Mouse (Mus musculus): ENCODE results near the gene Chuk. TPM values are rescaled to one million over a fixed set of nuclear protein-coding genes. Genes with fewer than 3 reads are reported as not detected.

The Chuk gene
- total and polyA plus RNA-seq, 3 experiments = 13.8 to 94.1 (median 54.9) TPM

- no peaks in the 10 kb centered on the region for H3K27me3 ChIP-seq (ENCODE audit: insufficient read depth, low read length)
- TF ChIP-seq TAL1 (conservative IDR thresholded peaks at IDR 0.05; ENCODE audit: low read depth, low read length) = no peak
- no peak for TF ChIP-seq POLR2AphosphoS5 (IDR thresholded peaks at IDR 0.05; ENCODE audit: insufficient replicate concordance, low read depth, low read length)
- no peak for TF ChIP-seq GATA2 (IDR thresholded peaks at IDR 0.05; ENCODE audit: borderline replicate concordance, low read depth, low read length)
- TF ChIP-seq CTCF (IDR thresholded peaks at IDR 0.05; ENCODE audit: low read depth, low read length) = no peak
- TF ChIP-seq GATA1 (IDR thresholded peaks at IDR 0.05; ENCODE audit: borderline replicate concordance, low read length) = no peak
- ATAC-seq (ENCODE audit: extremely low read depth, insufficient number of reproducible peaks, low FRiP score, poor library complexity, severe bottlenecking) (no peak), DNase-seq (ENCODE audit: low spot score) (no peak)
- H3K4me1 ChIP-seq (ENCODE audit: insufficient read depth, low read depth, low read length) = no peaks in the 10 kb centered on the region
- H3K4me3 ChIP-seq (ENCODE audit: low read depth, low read length) = no peak overlapping the region
- peaks cover 72% of the 10 kb centered on the region for H3K36me3 ChIP-seq (replicated peaks)
- H3K9me3 ChIP-seq (replicated peaks) = no peaks in the 10 kb centered on the region
These were observed 65.2 kb downstream of the Chuk start for GRCm38 (mm10) chr19:44042121-44042520.

- DNase-seq (ENCODE audit: low spot score) (no peak), ATAC-seq (ENCODE audit: extremely low read depth, insufficient number of reproducible peaks, low FRiP score, poor library complexity, severe bottlenecking) (no peak)
- H3K36me3 ChIP-seq (replicated peaks) = peaks cover 42% of the 10 kb centered on the region
- no peaks in the 10 kb centered on the region for H3K4me1 ChIP-seq (ENCODE audit: insufficient read depth, low read depth, low read length)
- no peak for TF ChIP-seq GATA2 (IDR thresholded peaks at IDR 0.05; ENCODE audit: borderline replicate concordance, low read depth, low read length)
- no peak for TF ChIP-seq GATA1 (IDR thresholded peaks at IDR 0.05; ENCODE audit: borderline replicate concordance, low read length)
- TF ChIP-seq POLR2AphosphoS5 (IDR thresholded peaks at IDR 0.05; ENCODE audit: insufficient replicate concordance, low read depth, low read length) = no peak
- no peak for TF ChIP-seq TAL1 (conservative IDR thresholded peaks at IDR 0.05; ENCODE audit: low read depth, low read length)
- no peak for TF ChIP-seq CTCF (IDR thresholded peaks at IDR 0.05; ENCODE audit: low read depth, low read length)
- no peaks in the 10 kb centered on the region for H3K27me3 ChIP-seq (ENCODE audit: insufficient read depth, low read length)
- H3K9me3 ChIP-seq (replicated peaks) = no peaks in the 10 kb centered on the region
- H3K4me3 ChIP-seq (ENCODE audit: low read depth, low read length) = no peak overlapping the region
These were observed 73.9 kb downstream of the Chuk start for GRCm38 (mm10) chr19:44033396-44033795.

- Histone ChIP-seq H3K4me1 (ENCODE audit: insufficient read depth, low read depth, low read length) (no peaks in the 10 kb centered on the region), H3K4me3 (ENCODE audit: low read depth, low read length) (no peak overlapping the region), H3K36me3 (replicated peaks) (peaks cover 32% of the 10 kb centered on the region), H3K27me3 (ENCODE audit: insufficient read depth, low read length) (no peaks in the 10 kb centered on the region), H3K9me3 (replicated peaks) (no peaks in the 10 kb centered on the region)
- DNase-seq (ENCODE audit: low spot score) (no peak), ATAC-seq (ENCODE audit: extremely low read depth, insufficient number of reproducible peaks, low FRiP score, poor library complexity, severe bottlenecking) (no peak)
- TF ChIP-seq CTCF (IDR thresholded peaks at IDR 0.05; ENCODE audit: low read depth, low read length) (no peak), TAL1 (conservative IDR thresholded peaks at IDR 0.05; ENCODE audit: low read depth, low read length) (no peak), POLR2AphosphoS5 (IDR thresholded peaks at IDR 0.05; ENCODE audit: insufficient replicate concordance, low read depth, low read length) (no peak), GATA1 (IDR thresholded peaks at IDR 0.05; ENCODE audit: borderline replicate concordance, low read length) (no peak), GATA2 (IDR thresholded peaks at IDR 0.05; ENCODE audit: borderline replicate concordance, low read depth, low read length) (no peak)
These were observed 75.1 kb downstream of the Chuk start for GRCm38 (mm10) chr19:44032046-44032744.

GRCm38 (mm10) chr19:44030024-44030423 is 77.3 kb downstream of the Chuk start:
- no peak overlapping the region for H3K4me3 ChIP-seq (ENCODE audit: low read depth, low read length)
- H3K4me1 ChIP-seq (ENCODE audit: insufficient read depth, low read depth, low read length) = peaks cover 3% of the 10 kb centered on the region
- ATAC-seq (ENCODE audit: extremely low read depth, insufficient number of reproducible peaks, low FRiP score, poor library complexity, severe bottlenecking) (no peak), DNase-seq (ENCODE audit: low spot score) (no peak)
- no peaks in the 10 kb centered on the region for H3K9me3 ChIP-seq (replicated peaks)
- H3K27me3 ChIP-seq (ENCODE audit: insufficient read depth, low read length) = peaks cover 3% of the 10 kb centered on the region; the same call in 1 of the 2 replicates
- peaks cover 12% of the 10 kb centered on the region for H3K36me3 ChIP-seq (replicated peaks)
- TF ChIP-seq GATA2 (IDR thresholded peaks at IDR 0.05; ENCODE audit: borderline replicate concordance, low read depth, low read length) (no peak), TAL1 (conservative IDR thresholded peaks at IDR 0.05; ENCODE audit: low read depth, low read length) (no peak), CTCF (IDR thresholded peaks at IDR 0.05; ENCODE audit: low read depth, low read length) (no peak), POLR2AphosphoS5 (IDR thresholded peaks at IDR 0.05; ENCODE audit: insufficient replicate concordance, low read depth, low read length) (no peak), GATA1 (IDR thresholded peaks at IDR 0.05; ENCODE audit: borderline replicate concordance, low read length) (no peak)

- ATAC-seq (ENCODE audit: extremely low read depth, insufficient number of reproducible peaks, low FRiP score, poor library complexity, severe bottlenecking) (no peak), DNase-seq (ENCODE audit: low spot score) (no peak)
- Histone ChIP-seq H3K4me1 (ENCODE audit: insufficient read depth, low read depth, low read length) (peaks cover 3% of the 10 kb centered on the region), H3K36me3 (replicated peaks) (peaks cover 5% of the 10 kb centered on the region), H3K4me3 (ENCODE audit: low read depth, low read length) (no peak within 1 kb of the TSS), H3K27me3 (ENCODE audit: insufficient read depth, low read length) (peaks cover 3% of the 10 kb centered on the region; the same call in 1 of the 2 replicates), H3K9me3 (replicated peaks) (no peaks in the 10 kb centered on the region)
- TF ChIP-seq GATA1 (IDR thresholded peaks at IDR 0.05; ENCODE audit: borderline replicate concordance, low read length) = no peak
- no peak for TF ChIP-seq POLR2AphosphoS5 (IDR thresholded peaks at IDR 0.05; ENCODE audit: insufficient replicate concordance, low read depth, low read length)
- TF ChIP-seq TAL1 (conservative IDR thresholded peaks at IDR 0.05; ENCODE audit: low read depth, low read length) = no peak
- TF ChIP-seq GATA2 (IDR thresholded peaks at IDR 0.05; ENCODE audit: borderline replicate concordance, low read depth, low read length) = no peak
- TF ChIP-seq CTCF (IDR thresholded peaks at IDR 0.05; ENCODE audit: low read depth, low read length) = no peak
These were observed 78.3 kb downstream of the Chuk start, which contains the start of gene Cyp2c23 for GRCm38 (mm10) chr19:44028972-44029371. Gene Cyp2c23 (minus strand): TSS chr19:44029208.

DNA sequence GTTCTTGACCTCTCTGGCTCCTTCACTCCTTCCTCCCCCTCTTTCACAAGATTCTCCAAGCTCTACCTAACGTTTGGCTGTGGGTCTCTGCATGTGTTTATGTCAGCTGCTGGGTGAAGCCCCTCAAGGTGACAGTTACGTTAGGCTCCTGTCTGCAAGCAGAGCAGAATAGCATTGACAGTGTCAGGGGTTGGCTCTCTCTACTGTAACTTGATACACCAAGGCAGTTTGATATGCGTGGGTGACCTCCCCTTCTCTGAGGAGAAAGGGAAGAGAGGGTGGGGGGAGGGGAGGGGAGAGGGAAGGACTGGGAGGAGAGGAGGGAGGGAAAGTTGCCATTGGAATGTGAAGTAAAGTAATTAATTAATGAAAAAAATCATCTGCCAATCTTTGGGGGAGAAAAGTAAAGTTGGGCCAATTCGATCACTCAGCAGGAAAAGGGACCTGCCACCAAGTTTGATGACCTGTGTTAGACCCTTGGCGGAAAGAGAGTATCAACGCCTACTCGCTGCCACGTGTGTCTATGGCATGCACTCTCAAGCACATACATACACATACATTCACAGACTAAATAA is 80.2 kb downstream of the Chuk start:
- H3K4me3 ChIP-seq (ENCODE audit: low read depth, low read length) = no peak overlapping the region
- peaks cover 3% of the 10 kb centered on the region for H3K4me1 ChIP-seq (ENCODE audit: insufficient read depth, low read depth, low read length)
- peaks cover 3% of the 10 kb centered on the region; the same call in 1 of the 2 replicates for H3K27me3 ChIP-seq (ENCODE audit: insufficient read depth, low read length)
- 0 out of 2 replicates have a peak, but pooled peaks cover 2% of the 10 kb centered on the region for H3K9me3 ChIP-seq (replicated peaks)
- DNase-seq (ENCODE audit: low spot score) (no peak), ATAC-seq (ENCODE audit: extremely low read depth, insufficient number of reproducible peaks, low FRiP score, poor library complexity, severe bottlenecking) (no peak)
- no peaks in the 10 kb centered on the region for H3K36me3 ChIP-seq (replicated peaks)
- TF ChIP-seq POLR2AphosphoS5 (IDR thresholded peaks at IDR 0.05; ENCODE audit: insufficient replicate concordance, low read depth, low read length) (no peak), GATA2 (IDR thresholded peaks at IDR 0.05; ENCODE audit: borderline replicate concordance, low read depth, low read length) (no peak), TAL1 (conservative IDR thresholded peaks at IDR 0.05; ENCODE audit: low read depth, low read length) (no peak), GATA1 (IDR thresholded peaks at IDR 0.05; ENCODE audit: borderline replicate concordance, low read length) (no peak), CTCF (IDR thresholded peaks at IDR 0.05; ENCODE audit: low read depth, low read length) (no peak)
